Mouse (Mus musculus): Measurements from ENCODE around the gene Gm9046. TPM values are rescaled to one million over a fixed set of nuclear protein-coding genes. Genes with fewer than 3 reads are reported as not detected.
"Not testable (repeated sequence)": the region's sequence is repeated elsewhere in the genome, so short reads cannot be mapped to it uniquely, and the experiment has no call there.

Gm9046 gene
- polyA plus RNA-seq (2011; ENCODE audit: insufficient read length, low read depth, missing spikeins), result not detected in 2 replicates

DNA sequence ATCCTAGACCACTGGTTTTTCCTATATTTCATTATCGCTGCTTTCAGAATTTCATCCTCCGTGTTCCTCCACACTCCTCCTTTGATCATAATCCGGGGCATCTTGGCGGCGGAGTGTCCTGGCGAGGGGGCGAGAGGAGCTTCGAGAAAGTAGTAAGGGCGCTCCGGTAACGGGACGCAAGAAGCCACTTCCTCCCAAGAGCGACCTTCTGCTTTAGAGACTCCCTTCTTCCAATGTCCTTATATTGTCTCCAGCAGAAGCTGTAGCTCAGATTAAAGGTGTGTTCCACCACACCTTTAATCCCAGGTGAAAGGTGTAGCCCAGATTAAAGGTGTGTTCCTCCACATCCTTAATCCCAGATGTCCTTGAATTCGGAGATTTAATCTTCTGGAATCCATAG lies at the start of gene Gm9046:
Gm9046 (minus strand) TSS at position 101 of the 400 bp plus-strand sequence.
- not testable (repeated sequence) for H3K4me3 ChIP-seq (ENCODE audit: insufficient read depth, low read length); H3K4me1 ChIP-seq (ENCODE audit: control insufficient read depth, insufficient read depth, low read length); H3K27ac ChIP-seq (ENCODE audit: insufficient read depth, low read length)

- Histone ChIP-seq H3K27ac (ENCODE audit: insufficient read depth, low read length) (no peak overlapping the region), H3K4me3 (ENCODE audit: insufficient read depth, low read length) (no peak overlapping the region), H3K4me1 (ENCODE audit: control insufficient read depth, insufficient read depth, low read length) (no peaks in the 10 kb centered on the region)
- TF ChIP-seq CTCF (IDR thresholded peaks at IDR 0.05; ENCODE audit: borderline replicate concordance, insufficient read depth, low read length) (peak; percentile 87), POLR2A (IDR thresholded peaks at IDR 0.05; ENCODE audit: low read depth, low read length) (no peak)
Measured at GRCm38 (mm10) chr10:118370443-118370842, 27.4 kb upstream of the Gm9046 start.

DNA sequence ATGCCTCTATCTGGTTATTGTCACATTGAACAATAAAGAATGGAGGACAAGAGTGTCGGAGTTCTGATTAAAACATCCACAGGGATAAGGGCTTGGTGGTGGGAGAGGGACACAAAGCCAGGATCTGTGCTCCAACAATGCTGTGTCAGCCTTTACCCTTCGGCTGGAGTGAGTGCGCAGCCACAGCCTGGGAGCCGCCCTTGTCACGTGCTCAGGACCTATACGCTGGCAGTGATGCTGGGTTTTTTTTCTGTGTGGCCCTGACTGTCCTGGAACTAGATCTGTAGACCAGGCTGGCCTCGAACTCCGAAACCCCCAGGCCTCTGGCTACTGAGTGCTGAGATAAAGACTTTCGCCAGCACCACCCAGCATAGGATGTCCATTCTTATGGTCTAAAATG lies 26.5 kb upstream of the Gm9046 start:
- TF ChIP-seq CTCF (IDR thresholded peaks at IDR 0.05; ENCODE audit: borderline replicate concordance, insufficient read depth, low read length) (no peak), POLR2A (IDR thresholded peaks at IDR 0.05; ENCODE audit: low read depth, low read length) (no peak)
- H3K4me1 ChIP-seq (ENCODE audit: control insufficient read depth, insufficient read depth, low read length), result no peaks in the 10 kb centered on the region
- no peak overlapping the region for H3K4me3 ChIP-seq (ENCODE audit: insufficient read depth, low read length)
- H3K27ac ChIP-seq (ENCODE audit: insufficient read depth, low read length), result no peak overlapping the region

GRCm38 (mm10) chr10:118354005-118354404 lies 10.9 kb upstream of the Gm9046 start, which contains the start of gene Gm9049:
Gm9049 (minus strand) TSS chr10:118354105.
- H3K4me3 ChIP-seq (ENCODE audit: insufficient read depth, low read length); H3K27ac ChIP-seq (ENCODE audit: insufficient read depth, low read length); H3K4me1 ChIP-seq (ENCODE audit: control insufficient read depth, insufficient read depth, low read length): not testable (repeated sequence)

DNA sequence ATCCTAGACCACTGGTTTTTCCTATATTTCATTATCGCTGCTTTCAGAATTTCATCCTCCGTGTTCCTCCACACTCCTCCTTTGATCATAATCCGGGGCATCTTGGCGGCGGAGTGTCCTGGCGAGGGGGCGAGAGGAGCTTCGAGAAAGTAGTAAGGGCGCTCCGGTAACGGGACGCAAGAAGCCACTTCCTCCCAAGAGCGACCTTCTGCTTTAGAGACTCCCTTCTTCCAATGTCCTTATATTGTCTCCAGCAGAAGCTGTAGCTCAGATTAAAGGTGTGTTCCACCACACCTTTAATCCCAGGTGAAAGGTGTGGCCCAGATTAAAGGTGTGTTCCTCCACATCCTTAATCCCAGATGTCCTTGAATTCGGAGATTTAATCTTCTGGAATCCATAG lies 5.5 kb upstream of the Gm9046 start, which contains the start of gene Gm9048:
Gm9048 (minus strand) TSS at position 101 of the 400 bp plus-strand sequence.
- not testable (repeated sequence) for H3K4me3 ChIP-seq (ENCODE audit: insufficient read depth, low read length); H3K27ac ChIP-seq (ENCODE audit: insufficient read depth, low read length); H3K4me1 ChIP-seq (ENCODE audit: control insufficient read depth, insufficient read depth, low read length)

DNA sequence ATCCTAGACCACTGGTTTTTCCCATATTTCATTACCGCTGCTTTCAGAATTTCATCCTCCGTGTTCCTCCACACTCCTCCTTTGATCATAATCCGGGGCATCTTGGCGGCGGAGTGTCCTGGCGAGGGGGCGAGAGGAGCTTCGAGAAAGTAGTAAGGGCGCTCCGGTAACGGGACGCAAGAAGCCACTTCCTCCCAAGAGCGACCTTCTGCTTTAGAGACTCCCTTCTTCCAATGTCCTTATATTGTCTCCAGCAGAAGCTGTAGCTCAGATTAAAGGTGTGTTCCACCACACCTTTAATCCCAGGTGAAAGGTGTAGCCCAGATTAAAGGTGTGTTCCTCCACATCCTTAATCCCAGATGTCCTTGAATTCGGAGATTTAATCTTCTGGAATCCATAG lies 5.3 kb downstream of the Gm9046 start, which contains the start of gene Gm9045:
Gm9045 (minus strand) TSS at position 101 of the 400 bp plus-strand sequence.
- not testable (repeated sequence) for H3K27ac ChIP-seq (ENCODE audit: insufficient read depth, low read length); H3K4me3 ChIP-seq (ENCODE audit: insufficient read depth, low read length); H3K4me1 ChIP-seq (ENCODE audit: control insufficient read depth, insufficient read depth, low read length)

DNA sequence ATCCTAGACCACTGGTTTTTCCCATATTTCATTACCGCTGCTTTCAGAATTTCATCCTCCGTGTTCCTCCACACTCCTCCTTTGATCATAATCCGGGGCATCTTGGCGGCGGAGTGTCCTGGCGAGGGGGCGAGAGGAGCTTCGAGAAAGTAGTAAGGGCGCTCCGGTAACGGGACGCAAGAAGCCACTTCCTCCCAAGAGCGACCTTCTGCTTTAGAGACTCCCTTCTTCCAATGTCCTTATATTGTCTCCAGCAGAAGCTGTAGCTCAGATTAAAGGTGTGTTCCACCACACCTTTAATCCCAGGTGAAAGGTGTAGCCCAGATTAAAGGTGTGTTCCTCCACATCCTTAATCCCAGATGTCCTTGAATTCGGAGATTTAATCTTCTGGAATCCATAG lies 10.7 kb downstream of the Gm9046 start, which contains the start of gene Gm9044:
Gm9044 (minus strand) TSS at position 101 of the 400 bp plus-strand sequence.
- not testable (repeated sequence) for H3K27ac ChIP-seq (ENCODE audit: insufficient read depth, low read length); H3K4me1 ChIP-seq (ENCODE audit: control insufficient read depth, insufficient read depth, low read length)

DNA sequence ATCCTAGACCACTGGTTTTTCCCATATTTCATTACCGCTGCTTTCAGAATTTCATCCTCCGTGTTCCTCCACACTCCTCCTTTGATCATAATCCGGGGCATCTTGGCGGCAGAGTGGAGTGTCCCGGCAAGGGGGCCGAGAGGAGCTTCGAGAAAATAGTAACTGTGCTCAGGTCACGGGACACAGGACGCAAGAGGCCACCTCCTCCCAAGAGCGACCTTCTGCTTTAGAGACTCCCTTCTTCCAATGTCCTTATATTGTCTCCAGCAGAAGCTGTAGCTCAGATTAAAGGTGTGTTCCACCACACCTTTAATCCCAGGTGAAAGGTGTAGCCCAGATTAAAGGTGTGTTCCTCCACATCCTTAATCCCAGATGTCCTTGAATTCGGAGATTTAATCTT lies 16.2 kb downstream of the Gm9046 start, which contains the start of gene Gm9040:
Gm9040 (minus strand) TSS at position 101 of the 400 bp plus-strand sequence.
- H3K4me3 ChIP-seq (ENCODE audit: insufficient read depth, low read length); H3K27ac ChIP-seq (ENCODE audit: insufficient read depth, low read length); H3K4me1 ChIP-seq (ENCODE audit: control insufficient read depth, insufficient read depth, low read length): not testable (repeated sequence)

More for the DNA sequence above, 10.7 kb downstream of the Gm9046 start, which contains the start of gene Gm9044:
- H3K4me3 ChIP-seq (ENCODE audit: insufficient read depth, low read length), result not testable (repeated sequence)

DNA sequence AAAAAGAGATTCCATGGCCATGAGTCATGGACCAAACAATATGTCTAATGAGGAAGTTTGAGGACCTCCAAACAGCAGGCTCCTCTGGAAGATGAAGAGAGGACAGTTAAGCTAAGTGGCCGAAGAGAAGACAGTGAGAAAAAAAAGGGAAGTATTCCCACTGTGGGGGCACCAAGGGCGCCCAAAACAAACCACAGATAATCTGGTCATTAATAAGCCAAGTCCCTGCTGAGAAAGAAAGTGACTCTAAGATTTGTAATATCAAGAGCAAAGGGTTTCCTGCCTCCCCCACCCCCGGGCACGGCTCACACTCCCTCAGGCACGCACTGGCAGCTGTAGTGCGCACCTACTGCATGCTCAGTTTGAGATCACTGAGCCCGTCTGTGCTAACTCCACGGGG lies 24.0 kb downstream of the Gm9046 start:
- no peak for TF ChIP-seq POLR2A (IDR thresholded peaks at IDR 0.05; ENCODE audit: low read depth, low read length)
- TF ChIP-seq CTCF (IDR thresholded peaks at IDR 0.05; ENCODE audit: borderline replicate concordance, insufficient read depth, low read length), result no peak
- Histone ChIP-seq H3K4me3 (ENCODE audit: insufficient read depth, low read length) (no peak overlapping the region), H3K27ac (ENCODE audit: insufficient read depth, low read length) (no peak overlapping the region), H3K4me1 (ENCODE audit: control insufficient read depth, insufficient read depth, low read length) (no peaks in the 10 kb centered on the region)

DNA sequence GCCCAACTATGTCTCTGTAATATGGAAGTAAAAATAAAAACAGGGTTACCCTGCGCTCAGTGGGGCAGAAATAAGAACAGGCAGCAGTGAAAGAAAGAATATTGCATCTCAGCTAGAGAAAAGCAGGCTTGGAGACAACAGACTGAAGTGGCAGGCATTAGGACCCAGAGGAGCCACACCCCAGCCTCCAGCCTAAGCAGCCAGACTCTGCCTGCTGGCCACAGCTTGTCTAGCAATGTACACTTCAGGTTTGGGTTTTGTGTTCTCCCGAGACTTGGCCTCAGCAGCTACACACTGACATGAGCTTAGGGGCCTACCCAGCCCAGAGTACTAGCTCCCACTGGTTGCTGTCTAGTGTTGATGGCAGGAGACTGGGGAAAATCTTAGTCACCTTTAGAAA lies 40.9 kb downstream of the Gm9046 start:
- not testable (repeated sequence) for H3K4me3 ChIP-seq (ENCODE audit: insufficient read depth, low read length); H3K4me1 ChIP-seq (ENCODE audit: control insufficient read depth, insufficient read depth, low read length); H3K27ac ChIP-seq (ENCODE audit: insufficient read depth, low read length)

- Histone ChIP-seq H3K4me1 (ENCODE audit: control insufficient read depth, insufficient read depth, low read length) (no peaks in the 10 kb centered on the region), H3K27ac (ENCODE audit: insufficient read depth, low read length) (no peak within 1 kb of the TSS), H3K4me3 (ENCODE audit: insufficient read depth, low read length) (no peak within 1 kb of the TSS)
- no peak for TF ChIP-seq POLR2A (IDR thresholded peaks at IDR 0.05; ENCODE audit: low read depth, low read length)
- no peak for TF ChIP-seq CTCF (IDR thresholded peaks at IDR 0.05; ENCODE audit: borderline replicate concordance, insufficient read depth, low read length)
Measured at GRCm38 (mm10) chr10:118294938-118295337, 48.1 kb downstream of the Gm9046 start, which contains the start of gene Iltifb. Iltifb (minus strand) TSS chr10:118295038.

Other genes with a start within 250 kb of the Gm9046 start
- 6.5 and 7.3 TPM in 2 replicates for gene Mdm1, start 201.4 kb downstream of the Gm9046 start, polyA plus RNA-seq (2011; ENCODE audit: insufficient read length, low read depth, missing spikeins)
- gene Il22, start 138.3 kb downstream of the Gm9046 start, polyA plus RNA-seq (2011; ENCODE audit: insufficient read length, low read depth, missing spikeins), result not detected in 2 replicates
- not detected in 2 replicates for gene Gm32717, start 102.5 kb downstream of the Gm9046 start, polyA plus RNA-seq (2011; ENCODE audit: insufficient read length, low read depth, missing spikeins)
- not detected in 2 replicates for gene Gm32802, start 84.6 kb downstream of the Gm9046 start, polyA plus RNA-seq (2011; ENCODE audit: insufficient read length, low read depth, missing spikeins)
- gene Iltifb, start 48.2 kb downstream of the Gm9046 start, polyA plus RNA-seq (2011; ENCODE audit: insufficient read length, low read depth, missing spikeins), result not detected in 2 replicates
- not detected in 2 replicates for gene Gm9040, start 16.3 kb downstream of the Gm9046 start, polyA plus RNA-seq (2011; ENCODE audit: insufficient read length, low read depth, missing spikeins)
- not detected in 2 replicates for gene Gm9044, start 10.8 kb downstream of the Gm9046 start, polyA plus RNA-seq (2011; ENCODE audit: insufficient read length, low read depth, missing spikeins)
- gene Gm9045, start 5.4 kb downstream of the Gm9046 start, polyA plus RNA-seq (2011; ENCODE audit: insufficient read length, low read depth, missing spikeins), result not detected in 2 replicates
- gene Gm9048, start 5.4 kb upstream of the Gm9046 start, polyA plus RNA-seq (2011; ENCODE audit: insufficient read length, low read depth, missing spikeins), result not detected in 2 replicates
- not detected in 2 replicates for gene Gm9049, start 10.8 kb upstream of the Gm9046 start, polyA plus RNA-seq (2011; ENCODE audit: insufficient read length, low read depth, missing spikeins)
- gene Ifng, start 97.8 kb upstream of the Gm9046 start, polyA plus RNA-seq (2011; ENCODE audit: insufficient read length, low read depth, missing spikeins), result not detected in 2 replicates

All from embryonic fibroblast, embryonic 13.5 days (primary cell).